Mouse (Mus musculus): ENCODE measurements around the gene Ntm. TPM values are rescaled to one million over a fixed set of nuclear protein-coding genes. Genes with fewer than 3 reads are reported as not detected.

Gene Ntm
- polyA plus RNA-seq, 1 experiment from 2014 or later = 264 TPM

- WGBS = 70% methylated on average over 5 of the region's 5 CpGs
- H3K4me3 ChIP-seq (ENCODE audit: low read length) = no peak overlapping the region
These were observed 137.7 kb downstream of the Ntm start for GRCm38 (mm10) chr9:29825236-29825635.

GRCm38 (mm10) chr9:29823716-29824115, 139.2 kb downstream of the Ntm start:
- Histone ChIP-seq H3K4me3 (ENCODE audit: low read length) (no peak overlapping the region), H3K9ac (ENCODE audit: low read depth, low read length) (no peak overlapping the region), H3K27me3 (replicated peaks; ENCODE audit: control insufficient read depth, insufficient read depth, low read length) (no peaks in the 10 kb centered on the region), H3K27ac (ENCODE audit: low read depth, low read length) (no peak overlapping the region), H3K4me1 (ENCODE audit: control insufficient read depth, insufficient read depth, low read depth, low read length) (peaks cover 5% of the 10 kb centered on the region; the same call in 1 of the 2 replicates), H3K9me3 (ENCODE audit: control insufficient read depth, low read length) (no peaks in the 10 kb centered on the region), H3K36me3 (ENCODE audit: control insufficient read depth, insufficient read depth, low read length) (no peaks in the 10 kb centered on the region), H3K4me2 (ENCODE audit: low read length) (no peak overlapping the region)
- WGBS = 86% methylated on average over 4 of the region's 4 CpGs
- ATAC-seq = no peak

More at GRCm38 (mm10) chr9:29825236-29825635, 137.7 kb downstream of the Ntm start:
- no peaks in the 10 kb centered on the region for H3K27me3 ChIP-seq (replicated peaks; ENCODE audit: control insufficient read depth, insufficient read depth, low read length)
- no peak overlapping the region for H3K4me2 ChIP-seq (ENCODE audit: low read length)
- H3K36me3 ChIP-seq (ENCODE audit: control insufficient read depth, insufficient read depth, low read length) = no peaks in the 10 kb centered on the region
- H3K4me1 ChIP-seq (ENCODE audit: control insufficient read depth, insufficient read depth, low read depth, low read length) = peaks cover 8% of the 10 kb centered on the region
- no peak overlapping the region for H3K27ac ChIP-seq (ENCODE audit: low read depth, low read length)
- no peaks in the 10 kb centered on the region for H3K9me3 ChIP-seq (ENCODE audit: control insufficient read depth, low read length)
- ATAC-seq = 0 out of 2 replicates have a peak, but pooled peaks have one; percentile 12
- no peak overlapping the region for H3K9ac ChIP-seq (ENCODE audit: low read depth, low read length)

- ATAC-seq = no peak
- Histone ChIP-seq H3K27ac (ENCODE audit: low read depth, low read length) (peak overlapping the region; percentile 34; the same call in 1 of the 2 replicates), H3K4me2 (ENCODE audit: low read length) (no peak overlapping the region), H3K4me1 (ENCODE audit: control insufficient read depth, insufficient read depth, low read depth, low read length) (no peaks in the 10 kb centered on the region), H3K27me3 (replicated peaks; ENCODE audit: control insufficient read depth, insufficient read depth, low read length) (no peaks in the 10 kb centered on the region), H3K9me3 (ENCODE audit: control insufficient read depth, low read length) (no peaks in the 10 kb centered on the region), H3K9ac (ENCODE audit: low read depth, low read length) (no peak overlapping the region), H3K36me3 (ENCODE audit: control insufficient read depth, insufficient read depth, low read length) (no peaks in the 10 kb centered on the region), H3K4me3 (ENCODE audit: low read length) (no peak overlapping the region)
- WGBS = 82% methylated on average over 5 of the region's 5 CpGs
These were observed 150.3 kb downstream of the Ntm start for GRCm38 (mm10) chr9:29812685-29813084.

- H3K9me3 ChIP-seq (ENCODE audit: control insufficient read depth, low read length) = no peaks in the 10 kb centered on the region
- no peak overlapping the region for H3K4me2 ChIP-seq (ENCODE audit: low read length)
- H3K27ac ChIP-seq (ENCODE audit: low read depth, low read length) = no peak overlapping the region
- no peaks in the 10 kb centered on the region for H3K36me3 ChIP-seq (ENCODE audit: control insufficient read depth, insufficient read depth, low read length)
- no peak for ATAC-seq
- H3K4me3 ChIP-seq (ENCODE audit: low read length) = no peak overlapping the region
- 18% methylated on average over 3 of the region's 3 CpGs for WGBS
- no peaks in the 10 kb centered on the region for H3K27me3 ChIP-seq (replicated peaks; ENCODE audit: control insufficient read depth, insufficient read depth, low read length)
- H3K4me1 ChIP-seq (ENCODE audit: control insufficient read depth, insufficient read depth, low read depth, low read length) = peaks cover 23% of the 10 kb centered on the region
- no peak overlapping the region for H3K9ac ChIP-seq (ENCODE audit: low read depth, low read length)
These were observed 156.2 kb downstream of the Ntm start for GRCm38 (mm10) chr9:29806790-29807189.

GRCm38 (mm10) chr9:29804483-29804882, 158.5 kb downstream of the Ntm start:
- no peak overlapping the region for H3K4me3 ChIP-seq (ENCODE audit: low read length)
- ATAC-seq = no peak
- WGBS = 77% methylated on average over 9 of the region's 9 CpGs
- H3K27ac ChIP-seq (ENCODE audit: low read depth, low read length) = no peak overlapping the region
- H3K27me3 ChIP-seq (replicated peaks; ENCODE audit: control insufficient read depth, insufficient read depth, low read length) = no peaks in the 10 kb centered on the region
- H3K9me3 ChIP-seq (ENCODE audit: control insufficient read depth, low read length) = no peaks in the 10 kb centered on the region
- H3K4me2 ChIP-seq (ENCODE audit: low read length) = no peak overlapping the region
- no peaks in the 10 kb centered on the region for H3K36me3 ChIP-seq (ENCODE audit: control insufficient read depth, insufficient read depth, low read length)
- peaks cover 23% of the 10 kb centered on the region for H3K4me1 ChIP-seq (ENCODE audit: control insufficient read depth, insufficient read depth, low read depth, low read length)
- no peak overlapping the region for H3K9ac ChIP-seq (ENCODE audit: low read depth, low read length)

- 43% methylated on average over 4 of the region's 4 CpGs for WGBS
- Histone ChIP-seq H3K4me1 (ENCODE audit: control insufficient read depth, insufficient read depth, low read depth, low read length) (peaks cover 23% of the 10 kb centered on the region), H3K4me2 (ENCODE audit: low read length) (no peak overlapping the region), H3K27ac (ENCODE audit: low read depth, low read length) (peak overlapping the region; percentile 51), H3K27me3 (replicated peaks; ENCODE audit: control insufficient read depth, insufficient read depth, low read length) (no peaks in the 10 kb centered on the region), H3K4me3 (ENCODE audit: low read length) (no peak overlapping the region), H3K9me3 (ENCODE audit: control insufficient read depth, low read length) (no peaks in the 10 kb centered on the region), H3K9ac (ENCODE audit: low read depth, low read length) (no peak overlapping the region), H3K36me3 (ENCODE audit: control insufficient read depth, insufficient read depth, low read length) (no peaks in the 10 kb centered on the region)
- ATAC-seq = peak; percentile 27
These were observed 159.1 kb downstream of the Ntm start for GRCm38 (mm10) chr9:29803738-29804285.

GRCm38 (mm10) chr9:29802990-29803737, 159.8 kb downstream of the Ntm start:
- Histone ChIP-seq H3K36me3 (ENCODE audit: control insufficient read depth, insufficient read depth, low read length) (no peaks in the 10 kb centered on the region), H3K4me2 (ENCODE audit: low read length) (peak overlapping the region; percentile 11), H3K27ac (ENCODE audit: low read depth, low read length) (peak overlapping the region; percentile 51), H3K4me3 (ENCODE audit: low read length) (no peak overlapping the region), H3K9ac (ENCODE audit: low read depth, low read length) (peak overlapping the region; percentile 39; the same call in 1 of the 2 replicates), H3K27me3 (replicated peaks; ENCODE audit: control insufficient read depth, insufficient read depth, low read length) (no peaks in the 10 kb centered on the region), H3K9me3 (ENCODE audit: control insufficient read depth, low read length) (no peaks in the 10 kb centered on the region), H3K4me1 (ENCODE audit: control insufficient read depth, insufficient read depth, low read depth, low read length) (peaks cover 23% of the 10 kb centered on the region)
- peak; percentile 72 for ATAC-seq
- 18% methylated on average over 12 of the region's 12 CpGs for WGBS

GRCm38 (mm10) chr9:29802071-29802705, 160.8 kb downstream of the Ntm start:
- Histone ChIP-seq H3K4me3 (ENCODE audit: low read length) (no peak overlapping the region), H3K4me1 (ENCODE audit: control insufficient read depth, insufficient read depth, low read depth, low read length) (peaks cover 23% of the 10 kb centered on the region), H3K9ac (ENCODE audit: low read depth, low read length) (peak overlapping the region; percentile 52; the same call in 1 of the 2 replicates), H3K9me3 (ENCODE audit: control insufficient read depth, low read length) (no peaks in the 10 kb centered on the region), H3K4me2 (ENCODE audit: low read length) (peak overlapping the region; percentile 4), H3K27me3 (replicated peaks; ENCODE audit: control insufficient read depth, insufficient read depth, low read length) (no peaks in the 10 kb centered on the region), H3K36me3 (ENCODE audit: control insufficient read depth, insufficient read depth, low read length) (no peaks in the 10 kb centered on the region), H3K27ac (ENCODE audit: low read depth, low read length) (peak overlapping the region; percentile 51)
- WGBS = 11% methylated on average over 12 of the region's 12 CpGs
- peak; percentile 63 for ATAC-seq

- Histone ChIP-seq H3K9ac (ENCODE audit: low read depth, low read length) (no peak overlapping the region), H3K4me1 (ENCODE audit: control insufficient read depth, insufficient read depth, low read depth, low read length) (no peaks in the 10 kb centered on the region), H3K4me2 (ENCODE audit: low read length) (no peak overlapping the region), H3K4me3 (ENCODE audit: low read length) (no peak overlapping the region), H3K36me3 (ENCODE audit: control insufficient read depth, insufficient read depth, low read length) (no peaks in the 10 kb centered on the region), H3K27ac (ENCODE audit: low read depth, low read length) (no peak overlapping the region; the same call in 1 of the 2 replicates), H3K9me3 (ENCODE audit: control insufficient read depth, low read length) (no peaks in the 10 kb centered on the region), H3K27me3 (replicated peaks; ENCODE audit: control insufficient read depth, insufficient read depth, low read length) (no peaks in the 10 kb centered on the region)
- no peak for ATAC-seq
- 78% methylated on average over 4 of the region's 4 CpGs for WGBS
These were observed 166.7 kb downstream of the Ntm start for GRCm38 (mm10) chr9:29796281-29796680.
